Mouse (Mus musculus): ENCODE measurements around the gene Rag1. TPM values are rescaled to one million over a fixed set of nuclear protein-coding genes. Genes with fewer than 3 reads are reported as not detected.

The Rag1 gene
- total RNA-seq, 2 experiments from 2014 or later: 3.5 TPM; not detected in 1

DNA sequence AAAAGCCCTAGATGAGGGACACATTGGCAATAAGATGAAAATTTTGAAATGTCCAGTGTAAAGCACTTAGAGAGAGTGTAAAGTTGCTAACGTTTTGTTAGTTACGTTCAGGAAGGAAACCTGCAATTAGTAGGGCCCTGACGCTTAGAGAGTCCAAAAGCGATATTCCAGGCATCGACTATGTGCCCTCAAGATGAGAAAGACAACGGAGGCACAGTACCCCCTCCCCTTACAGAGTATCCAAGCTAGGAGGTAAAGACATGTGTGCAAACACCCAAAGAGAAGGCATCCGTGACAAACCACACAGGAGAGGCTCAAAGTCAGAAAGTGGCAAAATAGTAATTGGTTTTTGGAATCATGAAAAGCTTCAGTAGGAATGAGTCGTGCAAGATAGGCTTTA, 56.4 kb downstream of the Rag1 start:
- intact Hi-C loops (cut with DNase I): no loop called here
- DNase-seq: no peak

- intact Hi-C loops (cut with DNase I): no loop called here
Observed at GRCm38 (mm10) chr2:101592023-101592841, 57.1 kb downstream of the Rag1 start.

DNA sequence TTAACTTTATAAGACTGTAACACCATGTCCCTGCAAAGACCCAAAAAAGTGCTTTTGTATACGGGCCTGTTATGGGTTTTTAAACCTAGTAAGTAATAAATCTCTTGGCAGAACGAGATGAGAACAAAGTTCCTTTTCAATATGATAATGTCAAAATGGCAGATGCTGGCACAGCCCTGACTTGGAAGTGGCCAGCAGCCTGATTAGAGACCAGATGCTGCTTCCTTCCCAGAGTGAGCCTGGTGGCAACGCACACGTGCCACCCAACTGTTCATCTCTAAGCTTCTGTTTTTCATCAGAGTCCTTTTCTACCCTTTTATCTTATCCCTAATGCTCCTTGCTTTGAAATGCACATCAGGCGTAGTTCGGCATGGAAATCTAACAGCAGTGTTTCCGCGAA, 57.9 kb downstream of the Rag1 start:
- no peak for DNase-seq
- intact Hi-C loops (cut with DNase I): no loop called here

More at GRCm38 (mm10) chr2:101592023-101592841, 57.1 kb downstream of the Rag1 start:
- no peak for DNase-seq

Other genes with a start within 250 kb of the Rag1 start
- gene Rag2, start 24.8 kb downstream of the Rag1 start, total RNA-seq (2021): under 1 TPM in 1 of 2 experiments, not detected in 1; 0.48 TPM
- gene B230118H07Rik, start within 50 bp of the Rag1 start, total RNA-seq (2021): 10 to 100 TPM; 57.9 to 81.9 TPM
- gene Traf6, start 28.9 kb upstream of the Rag1 start, total RNA-seq (2021): 1 to 10 TPM; 7.9 to 9.2 TPM
- 1 to 10 TPM in 1 of 2 experiments, under 1 TPM in 1; 0.62 to 1.5 TPM for gene Prr5l, start 233.5 kb upstream of the Rag1 start, total RNA-seq (2021)
- 10 to 100 TPM; 30.6 to 32.4 TPM for gene Commd9, start 236.7 kb upstream of the Rag1 start, total RNA-seq (2021)

Data from gastrocnemius, postnatal 36 days (tissue).